Mouse (Mus musculus): ENCODE measurements around the gene Glce.

Gene Glce

GRCm38 (mm10) chr9:62122508-62123215, at the start of gene Glce:
Gene Glce, minus strand, starts transcription at chr9:62122655.
- DNase-seq (ENCODE audit: low read depth, low spot score) = peak; percentile 98

GRCm38 (mm10) chr9:62172239-62172638, 49.8 kb upstream of the Glce start:
- no peak for DNase-seq (ENCODE audit: low read depth, low spot score)

- no peak for DNase-seq (ENCODE audit: low read depth, low spot score)
Observed at GRCm38 (mm10) chr9:62170921-62171320, 48.5 kb upstream of the Glce start.

GRCm38 (mm10) chr9:62166621-62167020, 44.2 kb upstream of the Glce start:
- no peak for DNase-seq (ENCODE audit: low read depth, low spot score)

GRCm38 (mm10) chr9:62166186-62166585, 43.7 kb upstream of the Glce start:
- no peak for DNase-seq (ENCODE audit: low read depth, low spot score)

- DNase-seq (ENCODE audit: low read depth, low spot score) = no peak
Observed at GRCm38 (mm10) chr9:62162889-62163291, 40.4 kb upstream of the Glce start.

- no peak for DNase-seq (ENCODE audit: low read depth, low spot score)
Observed at GRCm38 (mm10) chr9:62160788-62161187, 38.3 kb upstream of the Glce start.

- DNase-seq (ENCODE audit: low read depth, low spot score) = no peak
Observed at GRCm38 (mm10) chr9:62158746-62159145, 36.3 kb upstream of the Glce start.

- no peak for DNase-seq (ENCODE audit: low read depth, low spot score)
Observed at GRCm38 (mm10) chr9:62155821-62156220, 33.4 kb upstream of the Glce start.

GRCm38 (mm10) chr9:62155400-62155799, 32.9 kb upstream of the Glce start:
- DNase-seq (ENCODE audit: low read depth, low spot score) = no peak

- no peak for DNase-seq (ENCODE audit: low read depth, low spot score)
Observed at GRCm38 (mm10) chr9:62154956-62155355, 32.5 kb upstream of the Glce start.

GRCm38 (mm10) chr9:62154551-62154950, 32.1 kb upstream of the Glce start:
- no peak for DNase-seq (ENCODE audit: low read depth, low spot score)

GRCm38 (mm10) chr9:62153263-62153662, 30.8 kb upstream of the Glce start:
- no peak for DNase-seq (ENCODE audit: low read depth, low spot score)

GRCm38 (mm10) chr9:62152506-62152905, 30.1 kb upstream of the Glce start:
- no peak for DNase-seq (ENCODE audit: low read depth, low spot score)

GRCm38 (mm10) chr9:62145198-62145597, 22.7 kb upstream of the Glce start:
- no peak for DNase-seq (ENCODE audit: low read depth, low spot score)

GRCm38 (mm10) chr9:62143428-62143827, 21.0 kb upstream of the Glce start:
- DNase-seq (ENCODE audit: low read depth, low spot score) = no peak

GRCm38 (mm10) chr9:62139027-62139426, 16.6 kb upstream of the Glce start:
- no peak for DNase-seq (ENCODE audit: low read depth, low spot score)

GRCm38 (mm10) chr9:62137259-62137658, 14.8 kb upstream of the Glce start:
- no peak for DNase-seq (ENCODE audit: low read depth, low spot score)

GRCm38 (mm10) chr9:62132005-62132782, 9.7 kb upstream of the Glce start:
- DNase-seq (ENCODE audit: low read depth, low spot score) = no peak

GRCm38 (mm10) chr9:62130746-62131145, 8.3 kb upstream of the Glce start:
- no peak for DNase-seq (ENCODE audit: low read depth, low spot score)

- peak; percentile 4 for DNase-seq (ENCODE audit: low read depth, low spot score)
Observed at GRCm38 (mm10) chr9:62128056-62128455, 5.6 kb upstream of the Glce start.

GRCm38 (mm10) chr9:62125986-62126575, 3.6 kb upstream of the Glce start:
- no peak for DNase-seq (ENCODE audit: low read depth, low spot score)

- no peak for DNase-seq (ENCODE audit: low read depth, low spot score)
Observed at GRCm38 (mm10) chr9:62124266-62124665, 1.8 kb upstream of the Glce start.
